In the genomic region with DNA sequence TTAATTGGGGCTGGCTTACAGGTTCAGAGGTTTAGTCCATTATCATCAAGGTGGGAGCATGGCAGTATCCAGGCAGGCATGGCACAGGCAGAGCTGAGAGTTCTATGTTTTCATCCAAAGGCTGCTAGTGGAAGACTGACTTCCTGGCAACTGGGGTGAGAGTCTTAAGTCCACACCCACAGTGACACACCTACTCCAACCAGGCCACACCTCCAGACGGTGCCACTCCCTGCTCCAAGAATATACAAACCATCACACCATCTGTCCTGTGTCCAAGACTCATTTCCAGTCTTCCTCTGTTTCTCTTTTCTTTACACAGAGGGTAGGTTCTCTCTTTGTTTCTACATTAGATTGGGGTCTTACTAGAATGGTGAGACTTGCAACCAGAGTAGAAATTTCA, we compare ENCODE assay signal across 16 mouse cellular contexts. TPM values are rescaled to one million over a fixed set of nuclear protein-coding genes. Genes with fewer than 3 reads are reported as not detected.
DNase-seq lines count a peak whose midpoint lies in the region; ATAC-seq and TF ChIP-seq lines count a peak whose summit lies in the region.
"Not testable (repeated sequence)": the region's sequence is repeated elsewhere in the genome, so short reads cannot be mapped to it uniquely, and the experiment has no call there.
"Had no signal": no experiment of that assay in that cellular context is flagged by ENCODE, and none has a peak within 500 bp of the region (broad histone marks: within the 10 kb centered on the region; RNA-seq: fewer than 3 reads in every experiment).

No protein-coding gene starts in this region.

- not testable (repeated sequence) for TF ChIP-seq EP300 in liver, postnatal 0 days (IDR thresholded peaks at IDR 0.05; ENCODE audit: low read depth)

- H3K9ac ChIP-seq in intestine, embryonic 16.5 days (ENCODE audit: low read depth, low read length); liver, postnatal 0 days (replicated peaks): not testable (repeated sequence)

- H3K9me3 ChIP-seq in intestine, embryonic 16.5 days (ENCODE audit: control insufficient read depth, low read length); liver, postnatal 0 days (ENCODE audit: low read length): not testable (repeated sequence)

- TF ChIP-seq POLR2A in lung, adult 2 months (IDR thresholded peaks at IDR 0.05; ENCODE audit: borderline replicate concordance, extremely low read depth, low read depth, low read length), result not testable (repeated sequence)
- peak; percentile 14 for TF ChIP-seq POLR2A in myocyte (IDR thresholded peaks at IDR 0.05; ENCODE audit: insufficient read length, low read depth)

- H3K4me2 ChIP-seq in intestine, embryonic 16.5 days (ENCODE audit: low read depth, low read length), result not testable (repeated sequence)
- peak overlapping the region; percentile 49 for H3K4me2 ChIP-seq in liver, postnatal 0 days (ENCODE audit: low read depth, low read length)
- peak overlapping the region; percentile 91 for H3K4me2 ChIP-seq in myocyte (ENCODE audit: low read depth)

- peak; percentile 55; the same call in 1 of the 2 replicates for ATAC-seq in intestine, embryonic 16.5 days
- not testable (repeated sequence) for ATAC-seq in liver, postnatal 0 days

- not testable (repeated sequence) for H3K79me2 ChIP-seq in myocyte (ENCODE audit: control insufficient read depth, insufficient read depth)

- not testable (repeated sequence) for H3K36me3 ChIP-seq in intestine, embryonic 16.5 days (ENCODE audit: control insufficient read depth, insufficient read depth, low read length); liver, postnatal 0 days (replicated peaks; ENCODE audit: insufficient read depth, low read length); myocyte (ENCODE audit: control insufficient read depth, insufficient read depth)

- not testable (repeated sequence) for H3K27ac ChIP-seq in intestine, embryonic 16.5 days (ENCODE audit: low read length); liver, postnatal 0 days (ENCODE audit: low read depth)

- WGBS in intestine, embryonic 16.5 days, result 13% methylated on average over 1 of the region's 1 CpGs
- WGBS in liver, postnatal 0 days (ENCODE audit: insufficient replicate concordance), result 30% methylated on average over 1 of the region's 1 CpGs
- WGBS in lung, adult 2 months, result 21% methylated on average over 1 of the region's 1 CpGs

- DNase-seq in 3T3-L1 (ENCODE audit: low read depth, low spot score), result peak; percentile 51
- peak; percentile 59 for DNase-seq in adrenal gland, adult 2 months
- not testable (repeated sequence) for DNase-seq in liver, postnatal 0 days
- peak; percentile 11 for DNase-seq in lung, adult 2 months

- not testable (repeated sequence) for H3ac ChIP-seq in myocyte (ENCODE audit: control insufficient read depth, insufficient read length)

- H3K4me3 ChIP-seq in intestine, embryonic 16.5 days (ENCODE audit: low read length); liver, postnatal 0 days (ENCODE audit: low read depth, low read length); lung, adult 2 months (replicated peaks; ENCODE audit: extremely low read depth, low read depth, low read length): not testable (repeated sequence)
- peak overlapping the region; percentile 23 for H3K4me3 ChIP-seq in myocyte

- TF ChIP-seq CTCF in liver, postnatal 0 days (IDR thresholded peaks at IDR 0.05; ENCODE audit: low read depth); lung, adult 2 months (IDR thresholded peaks at IDR 0.05; ENCODE audit: insufficient read depth, low read length): not testable (repeated sequence)

- not testable (repeated sequence) for H3K4me1 ChIP-seq in intestine, embryonic 16.5 days (ENCODE audit: control insufficient read depth, insufficient read depth, low read length); liver, postnatal 0 days (ENCODE audit: insufficient read depth); lung, adult 2 months (ENCODE audit: control insufficient read depth, insufficient read depth, low read length)

- H3K27me3 ChIP-seq in intestine, embryonic 16.5 days (replicated peaks; ENCODE audit: control insufficient read depth, insufficient read depth, low read length); liver, postnatal 0 days (ENCODE audit: insufficient read depth, low read length); myocyte (ENCODE audit: control insufficient read depth, insufficient read depth, insufficient read length): not testable (repeated sequence)

RNA-seq across cellular contexts. Expression of gene Akr1b7, which starts 1.3 kb away (rescaled TPM):
- 1,000 to 10,000 TPM; 2,991 to 6,085 TPM for total RNA-seq in adrenal gland, adult 2 months (2021)
- polyA plus RNA-seq in adrenal gland, adult 2 months (2012; rRNA removed), result 318 and 465 TPM in 2 replicates
- 0.70 and 39.6 TPM in 2 replicates for polyA plus RNA-seq in intestine, embryonic 16.5 days (2015; fragmentation: Nextera tagmentation; extraction: Ambion mirVana)
- 258 and 381 TPM in 2 replicates for polyA plus RNA-seq in liver, postnatal 0 days (2015; fragmentation: Nextera tagmentation; extraction: Ambion mirVana)
- polyA plus RNA-seq in lung, adult 2 months (2012; rRNA removed), result 0.40 and 0.73 TPM in 2 replicates
- 19.4 TPM for polyA plus RNA-seq in myocyte (2012; fragmentation: generic; extraction: Trizol)
- total RNA-seq: common myeloid progenitor, adult 5-6 weeks; G1E had no signal
- polyA plus RNA-seq: activated CD4-positive, CD25-positive, alpha-beta regulatory T cell, adult 4 months; embryonic facial prominence, embryonic 11.5 days; embryonic facial prominence, embryonic 13.5 days; embryonic facial prominence, embryonic 15.5 days; erythroblast, embryonic 14.5 days; forebrain, embryonic 12.5 days; forebrain, embryonic 14.5 days; forebrain, embryonic 16.5 days; G1E had no signal

RNA-seq across cellular contexts. Expression of gene Akr1b10, which starts 29.4 kb away (rescaled TPM):
- total RNA-seq in adrenal gland, adult 2 months (2021), result 100 to 1,000 TPM; 167 to 199 TPM
- 53.5 and 64.3 TPM in 2 replicates for polyA plus RNA-seq in adrenal gland, adult 2 months (2012; rRNA removed)
- polyA plus RNA-seq in intestine, embryonic 16.5 days (2015; fragmentation: Nextera tagmentation; extraction: Ambion mirVana), result 13.9 and 16.0 TPM in 2 replicates
- 7.0 and 7.3 TPM in 2 replicates for polyA plus RNA-seq in liver, postnatal 0 days (2015; fragmentation: Nextera tagmentation; extraction: Ambion mirVana)
- 13.7 and 21.2 TPM in 2 replicates for polyA plus RNA-seq in lung, adult 2 months (2012; rRNA removed)
- polyA plus RNA-seq in myocyte (2012; fragmentation: generic; extraction: Trizol), result 38.2 TPM
- polyA plus RNA-seq: erythroblast, embryonic 14.5 days had no signal

RNA-seq across cellular contexts. Expression of gene Akr1b8, which starts 59.5 kb away (rescaled TPM):
- total RNA-seq in adrenal gland, adult 2 months (2021), result 100 to 1,000 TPM; 267 to 269 TPM
- 20.2 and 28.5 TPM in 2 replicates for polyA plus RNA-seq in adrenal gland, adult 2 months (2012; rRNA removed)
- polyA plus RNA-seq in intestine, embryonic 16.5 days (2015; fragmentation: Nextera tagmentation; extraction: Ambion mirVana), result 3.3 and 4.8 TPM in 2 replicates
- polyA plus RNA-seq in liver, postnatal 0 days (2015; fragmentation: Nextera tagmentation; extraction: Ambion mirVana), result 7.2 and 8.1 TPM in 2 replicates
- 9.1 and 13.8 TPM in 2 replicates for polyA plus RNA-seq in lung, adult 2 months (2012; rRNA removed)
- 167 TPM for polyA plus RNA-seq in myocyte (2012; fragmentation: generic; extraction: Trizol)
- total RNA-seq: common myeloid progenitor, adult 5-6 weeks had no signal
- polyA plus RNA-seq: activated CD4-positive, CD25-positive, alpha-beta regulatory T cell, adult 4 months; erythroblast, embryonic 14.5 days had no signal
